10 mouse cellular contexts compared by ENCODE assay signal in the genomic region with DNA sequence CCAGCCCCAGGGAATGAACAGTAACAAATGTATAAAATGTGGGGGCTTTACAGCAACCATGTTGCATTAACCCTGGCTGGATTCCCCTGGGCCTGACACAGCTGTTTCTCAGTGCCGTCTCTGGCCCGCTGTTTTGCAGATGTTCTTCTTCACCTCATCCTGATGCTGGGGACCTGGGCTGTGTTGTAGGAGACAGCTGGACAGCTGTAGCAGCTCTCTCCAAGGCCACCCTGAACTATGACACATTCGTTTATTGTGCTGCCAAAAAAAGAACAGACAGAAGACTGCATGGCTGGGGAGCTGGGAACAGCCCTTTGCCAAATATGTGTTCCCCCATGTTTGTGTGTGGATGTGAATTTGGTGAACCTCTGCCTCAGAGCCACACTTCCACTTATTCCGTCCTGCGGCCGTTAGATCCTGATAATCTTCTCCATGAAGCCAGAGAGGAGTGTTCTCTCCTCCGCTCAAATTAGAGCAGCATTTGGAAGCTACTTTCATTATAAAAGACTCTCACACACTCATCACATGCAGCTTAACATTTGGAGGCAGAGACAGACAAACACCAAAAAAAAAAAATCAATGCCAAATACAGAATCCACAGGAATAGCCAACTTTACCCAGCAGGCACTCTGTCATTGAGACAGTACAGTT. TPM values are rescaled to one million over a fixed set of nuclear protein-coding genes. Genes with fewer than 3 reads are reported as not detected.
DNase-seq lines count a peak whose midpoint lies in the region; ATAC-seq lines count a peak whose summit lies in the region.
"Had no signal": no experiment of that assay in that cellular context is flagged by ENCODE, and none has a peak within 500 bp of the region (broad histone marks: within the 10 kb centered on the region; RNA-seq: fewer than 3 reads in every experiment).

No protein-coding gene starts in this region.

- 85% methylated on average over 7 of the region's 7 CpGs for WGBS in hindbrain, embryonic 11.5 days

- H3K36me3 ChIP-seq in hindbrain, embryonic 11.5 days (ENCODE audit: control insufficient read depth, insufficient read depth, low read length), result no peaks in the 10 kb centered on the region
- H3K36me3 ChIP-seq: G1E; liver, embryonic 15.5 days had no signal

- no peaks in the 10 kb centered on the region for H3K4me1 ChIP-seq in hindbrain, embryonic 11.5 days (replicated peaks; ENCODE audit: control insufficient read depth, insufficient read depth, low read length)

- H3K4me2 ChIP-seq in hindbrain, embryonic 11.5 days (replicated peaks; ENCODE audit: low read depth, low read length), result no peak overlapping the region
- H3K4me2 ChIP-seq: liver, embryonic 15.5 days had no signal

- H3K9me3 ChIP-seq in hindbrain, embryonic 11.5 days (ENCODE audit: control insufficient read depth, low read length), result no peaks in the 10 kb centered on the region
- H3K9me3 ChIP-seq: G1E; liver, embryonic 15.5 days had no signal

- no peaks in the 10 kb centered on the region for H3K27me3 ChIP-seq in hindbrain, embryonic 11.5 days (ENCODE audit: control insufficient read depth, insufficient read depth, low read length)

- no peak overlapping the region for H3K9ac ChIP-seq in hindbrain, embryonic 11.5 days (ENCODE audit: low read depth, low read length)
- H3K9ac ChIP-seq: liver, embryonic 15.5 days had no signal

- no peak overlapping the region for H3K4me3 ChIP-seq in hindbrain, embryonic 11.5 days (ENCODE audit: low read depth, low read length)
- H3K4me3 ChIP-seq: liver, embryonic 15.5 days had no signal

- DNase-seq in kidney, postnatal 14 days, result peak; percentile 41
- DNase-seq in kidney, adult 8-10 months, result no peak
- peak; percentile 76 for DNase-seq in adrenal gland, postnatal 14 days
- DNase-seq in heart, adult 8-10 months (ENCODE audit: low spot score), result peak; percentile 53
- peak; percentile 65 for DNase-seq in lung, postnatal 36 days
- no peak for DNase-seq in cerebellum, adult 18-20 months
- DNase-seq in hindbrain, embryonic 11.5 days (ENCODE audit: low spot score), result no peak
- DNase-seq: right cerebral cortex, postnatal 4 days had no signal

- no peak for ATAC-seq in hindbrain, embryonic 11.5 days (ENCODE audit: low FRiP score)

- H3K27ac ChIP-seq in hindbrain, embryonic 11.5 days (ENCODE audit: low read depth, low read length), result no peak overlapping the region

RNA-seq across cellular contexts. Expression of a gene that starts 14.1 kb away (rescaled TPM):
- 0.78 and 0.79 TPM in 2 replicates for total RNA-seq in adrenal gland, postnatal 14 days (2021)
- total RNA-seq in heart, adult 8-10 months (2022), result under 1 TPM; 0.14 to 0.41 (median 0.29) TPM
- polyA plus RNA-seq in hindbrain, embryonic 11.5 days (2014; fragmentation: Nextera tagmentation; extraction: Ambion mirVana), result 0.13 TPM in 1 of 2 replicates, not detected in the other
- polyA plus RNA-seq: G1E had no signal

RNA-seq across cellular contexts. Expression of a gene that starts 46.4 kb away (rescaled TPM):
- total RNA-seq in adrenal gland, postnatal 14 days (2021), result not detected in 2 replicates
- total RNA-seq in heart, adult 8-10 months (2022), result not detected
- not detected in 2 replicates for polyA plus RNA-seq in hindbrain, embryonic 11.5 days (2014; fragmentation: Nextera tagmentation; extraction: Ambion mirVana)
- polyA plus RNA-seq: G1E; liver, embryonic 15.5 days had no signal

RNA-seq across cellular contexts. Expression of a gene that starts 57.1 kb away (rescaled TPM):
- 80.5 and 115 TPM in 2 replicates for total RNA-seq in adrenal gland, postnatal 14 days (2021)
- 10 to 100 TPM; 10.8 to 12.4 (median 11.5) TPM for total RNA-seq in heart, adult 8-10 months (2022)
- polyA plus RNA-seq in hindbrain, embryonic 11.5 days (2014; fragmentation: Nextera tagmentation; extraction: Ambion mirVana), result 19.9 and 25.3 TPM in 2 replicates

Comparison
In these comparisons a context has a peak if more than half of its experiments do, and no peak if none do; other contexts are left out.
1. DNase-seq: peak in kidney, postnatal 14 days (single experiment), adrenal gland, postnatal 14 days (single experiment), heart, adult 8-10 months (single experiment) and lung, postnatal 36 days (single experiment); none in kidney, adult 8-10 months (0 of 2), cerebellum, adult 18-20 months (0 of 2) and hindbrain, embryonic 11.5 days (single experiment).